Mouse (Mus musculus): ENCODE measurements around the gene Mustn1. TPM values are rescaled to one million over a fixed set of nuclear protein-coding genes. Genes with fewer than 3 reads are reported as not detected.

Mustn1 gene
- total RNA-seq (2021): 1 to 10 TPM; 2.5 to 3.5 TPM
- long read RNA-seq, experiment 1: 0 reads
- long read RNA-seq, experiment 2, partial matches to known transcripts: 0 of 2 reads
- long read RNA-seq, experiment 2, other reads (novel, unspliced or antisense): 0 of 2 reads

- DNase-seq (ENCODE audit: low spot score in 2 of 2): peak in 1 of 2 experiments; percentile 36
Measured at GRCm38 (mm10) chr14:30878958-30879571, at the start of gene Mustn1. Mustn1 (plus strand) TSS chr14:30879200.

GRCm38 (mm10) chr14:30837416-30837996 lies 41.5 kb upstream of the Mustn1 start:
- DNase-seq (ENCODE audit: low spot score in 2 of 2): no peak

- no peak for DNase-seq (ENCODE audit: low spot score in 2 of 2)
Measured at GRCm38 (mm10) chr14:30843701-30844100, 35.3 kb upstream of the Mustn1 start.

- no peak for DNase-seq (ENCODE audit: low spot score in 2 of 2)
Measured at GRCm38 (mm10) chr14:30850504-30850903, 28.5 kb upstream of the Mustn1 start.

- DNase-seq (ENCODE audit: low spot score in 2 of 2): no peak
Measured at GRCm38 (mm10) chr14:30852325-30852724, 26.7 kb upstream of the Mustn1 start.

GRCm38 (mm10) chr14:30855316-30855715 lies 23.7 kb upstream of the Mustn1 start:
- no peak for DNase-seq (ENCODE audit: low spot score in 2 of 2)

GRCm38 (mm10) chr14:30856885-30857507 lies 22.0 kb upstream of the Mustn1 start:
- no peak for DNase-seq (ENCODE audit: low spot score in 2 of 2)

- no peak for DNase-seq (ENCODE audit: low spot score in 2 of 2)
Measured at GRCm38 (mm10) chr14:30857990-30858389, 21.0 kb upstream of the Mustn1 start.

GRCm38 (mm10) chr14:30861421-30862125 lies 17.4 kb upstream of the Mustn1 start:
- DNase-seq (ENCODE audit: low spot score in 2 of 2): no peak

GRCm38 (mm10) chr14:30862368-30862767 lies 16.6 kb upstream of the Mustn1 start:
- DNase-seq (ENCODE audit: low spot score in 2 of 2): no peak

- DNase-seq (ENCODE audit: low spot score in 2 of 2): no peak
Measured at GRCm38 (mm10) chr14:30865311-30865710, 13.7 kb upstream of the Mustn1 start.

- DNase-seq (ENCODE audit: low spot score in 2 of 2): peak; percentile 76 to 80
Measured at GRCm38 (mm10) chr14:30867042-30867441, 12.0 kb upstream of the Mustn1 start.

- no peak for DNase-seq (ENCODE audit: low spot score in 2 of 2)
Measured at GRCm38 (mm10) chr14:30868826-30869225, 10.2 kb upstream of the Mustn1 start.

- DNase-seq (ENCODE audit: low spot score in 2 of 2): no peak
Measured at GRCm38 (mm10) chr14:30869391-30869801, 9.6 kb upstream of the Mustn1 start.

GRCm38 (mm10) chr14:30870206-30871147 lies 8.5 kb upstream of the Mustn1 start:
- DNase-seq (ENCODE audit: low spot score in 2 of 2): no peak

- no peak for DNase-seq (ENCODE audit: low spot score in 2 of 2)
Measured at GRCm38 (mm10) chr14:30874095-30874700, 4.8 kb upstream of the Mustn1 start.

- DNase-seq (ENCODE audit: low spot score in 2 of 2): no peak
Measured at GRCm38 (mm10) chr14:30875130-30875865, 3.7 kb upstream of the Mustn1 start.

GRCm38 (mm10) chr14:30875955-30876354 lies 3.0 kb upstream of the Mustn1 start:
- DNase-seq (ENCODE audit: low spot score in 2 of 2): no peak

- DNase-seq (ENCODE audit: low spot score in 2 of 2): no peak
Measured at GRCm38 (mm10) chr14:30876451-30876850, 2.5 kb upstream of the Mustn1 start.

All from left cerebral cortex, adult 18-20 months (tissue).